Mouse (Mus musculus): ENCODE data around the gene Krtap28-13.

- TF ChIP-seq POLR2A (IDR thresholded peaks at IDR 0.05; ENCODE audit: insufficient read depth, low read depth, low read length) (no peak), CTCF (IDR thresholded peaks at IDR 0.05) (peak; percentile 88)
These were observed 15.6 kb downstream of the Krtap28-13 start for GRCm38 (mm10) chr1:83076190-83076917.

All from heart, adult 2 months (tissue).